Mouse (Mus musculus): ENCODE data around the gene Babam2. TPM values are rescaled to one million over a fixed set of nuclear protein-coding genes. Genes with fewer than 3 reads are reported as not detected.
A peak's percentile ranks its signal among the peaks of the same experiment; 100 is the strongest.

Babam2 gene
- polyA plus RNA-seq, 1 experiment, result 7.0 TPM

DNA sequence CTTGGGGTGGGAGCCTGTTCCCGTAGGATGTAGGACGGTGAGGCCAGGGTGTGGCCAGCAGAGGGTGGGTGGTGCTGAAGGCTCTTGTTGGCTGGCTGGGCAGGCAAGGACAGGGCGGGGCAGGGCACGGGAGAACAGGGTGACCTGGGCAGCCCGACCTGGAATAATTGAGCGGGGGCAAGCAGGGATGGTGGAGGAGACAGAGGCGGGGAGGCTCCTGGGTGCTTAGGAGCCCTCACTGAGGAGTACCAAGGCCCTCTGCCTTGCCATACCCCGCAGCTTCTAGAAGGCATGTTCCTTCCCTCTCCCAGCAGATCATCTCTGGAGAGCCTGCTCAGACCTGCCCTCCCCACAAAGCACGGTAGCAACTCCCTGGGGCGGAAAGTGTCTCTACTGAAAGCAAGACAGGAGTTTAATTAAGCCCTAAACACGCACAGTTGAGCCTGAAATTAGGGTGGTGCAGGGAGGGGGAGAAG, 423.5 kb downstream of the Babam2 start:
- Histone ChIP-seq H3K36me3 (ENCODE audit: control insufficient read depth) (no peaks in the 10 kb centered on the region), H3K4me3 (replicated peaks) (no peak overlapping the region), H3K9me3 (ENCODE audit: control insufficient read depth, low read length) (no peaks in the 10 kb centered on the region), H3K4me1 (ENCODE audit: control insufficient read depth) (no peaks in the 10 kb centered on the region), H3K27me3 (ENCODE audit: control insufficient read depth) (no peaks in the 10 kb centered on the region)
- TF ChIP-seq GATA1 (IDR thresholded peaks at IDR 0.05; ENCODE audit: low read length) (no peak), TAL1 (IDR thresholded peaks at IDR 0.05; ENCODE audit: low read length) (no peak)

- Histone ChIP-seq H3K36me3 (ENCODE audit: control insufficient read depth) (no peaks in the 10 kb centered on the region), H3K4me1 (ENCODE audit: control insufficient read depth) (no peaks in the 10 kb centered on the region), H3K9me3 (ENCODE audit: control insufficient read depth, low read length) (no peaks in the 10 kb centered on the region), H3K4me3 (replicated peaks) (no peak overlapping the region), H3K27me3 (ENCODE audit: control insufficient read depth) (peaks cover 2% of the 10 kb centered on the region; the same call in 1 of the 2 replicates)
- TF ChIP-seq TAL1 (IDR thresholded peaks at IDR 0.05; ENCODE audit: low read length) (no peak), GATA1 (IDR thresholded peaks at IDR 0.05; ENCODE audit: low read length) (no peak)
These were observed 424.5 kb downstream of the Babam2 start for GRCm38 (mm10) chr5:32121936-32122335.

DNA sequence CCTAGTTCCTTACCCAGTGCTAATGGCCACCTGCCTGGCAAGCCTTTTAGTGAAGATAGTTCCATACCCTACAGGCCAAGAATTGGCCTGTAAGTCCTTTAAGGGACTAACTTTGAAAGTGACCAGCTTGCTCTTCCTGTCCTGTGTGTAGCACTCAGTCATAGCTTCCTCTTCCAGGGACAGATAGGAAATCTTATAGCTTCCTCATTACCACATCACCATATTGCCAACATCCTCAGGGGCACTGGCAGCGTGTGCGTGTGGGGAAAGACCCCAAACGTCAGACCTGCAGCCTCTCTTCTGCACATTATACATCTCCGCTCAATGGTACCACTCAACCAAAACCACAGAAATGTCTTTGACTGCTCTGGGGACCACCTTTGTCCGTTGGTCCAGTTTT, 424.9 kb downstream of the Babam2 start:
- TF ChIP-seq TAL1 (IDR thresholded peaks at IDR 0.05; ENCODE audit: low read length), result no peak
- no peak for TF ChIP-seq GATA1 (IDR thresholded peaks at IDR 0.05; ENCODE audit: low read length)
- no peaks in the 10 kb centered on the region for H3K36me3 ChIP-seq (ENCODE audit: control insufficient read depth)
- H3K27me3 ChIP-seq (ENCODE audit: control insufficient read depth), result peaks cover 2% of the 10 kb centered on the region; the same call in 1 of the 2 replicates
- H3K4me3 ChIP-seq (replicated peaks), result no peak overlapping the region
- H3K9me3 ChIP-seq (ENCODE audit: control insufficient read depth, low read length), result no peaks in the 10 kb centered on the region
- H3K4me1 ChIP-seq (ENCODE audit: control insufficient read depth), result no peaks in the 10 kb centered on the region

GRCm38 (mm10) chr5:32124957-32125356, 427.5 kb downstream of the Babam2 start:
- Histone ChIP-seq H3K9me3 (ENCODE audit: control insufficient read depth, low read length) (no peaks in the 10 kb centered on the region), H3K4me1 (ENCODE audit: control insufficient read depth) (no peaks in the 10 kb centered on the region), H3K27me3 (ENCODE audit: control insufficient read depth) (peaks cover 5% of the 10 kb centered on the region), H3K4me3 (replicated peaks) (no peak overlapping the region), H3K36me3 (ENCODE audit: control insufficient read depth) (no peaks in the 10 kb centered on the region)
- no peak for TF ChIP-seq GATA1 (IDR thresholded peaks at IDR 0.05; ENCODE audit: low read length)
- TF ChIP-seq TAL1 (IDR thresholded peaks at IDR 0.05; ENCODE audit: low read length), result no peak

DNA sequence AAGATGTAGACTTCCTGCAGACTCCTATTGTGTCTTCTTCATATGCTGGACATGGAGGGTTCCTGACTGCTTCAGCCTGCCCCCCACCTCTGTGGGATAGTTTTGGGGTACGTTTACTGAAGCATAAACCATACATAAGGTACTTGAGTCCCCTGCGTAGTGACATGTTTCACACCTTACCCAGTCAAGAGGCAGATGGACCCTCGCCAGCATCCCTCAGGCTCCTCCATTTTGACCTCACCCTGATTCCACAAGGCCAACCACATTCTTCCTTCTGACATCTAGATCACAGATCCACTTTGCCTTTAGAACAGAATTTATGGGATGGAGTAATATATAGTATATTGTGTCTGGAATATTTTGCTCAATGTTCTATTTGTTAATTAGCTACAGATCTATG, 429.7 kb downstream of the Babam2 start:
- no peaks in the 10 kb centered on the region for H3K9me3 ChIP-seq (ENCODE audit: control insufficient read depth, low read length)
- no peak overlapping the region for H3K4me3 ChIP-seq (replicated peaks)
- peaks cover 22% of the 10 kb centered on the region for H3K27me3 ChIP-seq (ENCODE audit: control insufficient read depth)
- no peaks in the 10 kb centered on the region for H3K4me1 ChIP-seq (ENCODE audit: control insufficient read depth)
- TF ChIP-seq GATA1 (IDR thresholded peaks at IDR 0.05; ENCODE audit: low read length) (no peak), TAL1 (IDR thresholded peaks at IDR 0.05; ENCODE audit: low read length) (no peak)
- H3K36me3 ChIP-seq (ENCODE audit: control insufficient read depth), result no peaks in the 10 kb centered on the region

DNA sequence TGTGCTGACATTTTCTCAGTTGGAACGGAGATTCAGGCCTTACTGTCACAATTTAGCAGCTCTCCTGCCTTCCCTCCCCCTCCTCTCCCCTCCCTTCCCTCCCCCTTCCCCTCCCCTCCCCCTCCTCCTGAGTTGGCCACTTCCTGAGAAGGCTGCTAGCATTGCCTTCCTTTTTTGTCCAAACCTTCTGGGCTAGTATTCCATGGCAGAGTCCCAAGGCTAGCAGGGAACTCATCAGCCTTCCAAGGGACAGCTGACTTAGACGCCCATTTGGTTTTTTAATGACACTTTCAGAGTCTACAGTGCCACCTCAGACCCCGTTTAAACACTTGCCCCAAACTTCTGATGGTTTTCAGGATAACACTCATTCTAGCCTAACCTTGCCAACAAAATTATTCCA, 430.4 kb downstream of the Babam2 start:
- TF ChIP-seq GATA1 (IDR thresholded peaks at IDR 0.05; ENCODE audit: low read length) (no peak), TAL1 (IDR thresholded peaks at IDR 0.05; ENCODE audit: low read length) (no peak)
- Histone ChIP-seq H3K36me3 (ENCODE audit: control insufficient read depth) (no peaks in the 10 kb centered on the region), H3K9me3 (ENCODE audit: control insufficient read depth, low read length) (no peaks in the 10 kb centered on the region; the same call in 1 of the 2 replicates), H3K27me3 (ENCODE audit: control insufficient read depth) (peaks cover 29% of the 10 kb centered on the region), H3K4me1 (ENCODE audit: control insufficient read depth) (no peaks in the 10 kb centered on the region; the same call in 1 of the 2 replicates), H3K4me3 (replicated peaks) (no peak overlapping the region)

DNA sequence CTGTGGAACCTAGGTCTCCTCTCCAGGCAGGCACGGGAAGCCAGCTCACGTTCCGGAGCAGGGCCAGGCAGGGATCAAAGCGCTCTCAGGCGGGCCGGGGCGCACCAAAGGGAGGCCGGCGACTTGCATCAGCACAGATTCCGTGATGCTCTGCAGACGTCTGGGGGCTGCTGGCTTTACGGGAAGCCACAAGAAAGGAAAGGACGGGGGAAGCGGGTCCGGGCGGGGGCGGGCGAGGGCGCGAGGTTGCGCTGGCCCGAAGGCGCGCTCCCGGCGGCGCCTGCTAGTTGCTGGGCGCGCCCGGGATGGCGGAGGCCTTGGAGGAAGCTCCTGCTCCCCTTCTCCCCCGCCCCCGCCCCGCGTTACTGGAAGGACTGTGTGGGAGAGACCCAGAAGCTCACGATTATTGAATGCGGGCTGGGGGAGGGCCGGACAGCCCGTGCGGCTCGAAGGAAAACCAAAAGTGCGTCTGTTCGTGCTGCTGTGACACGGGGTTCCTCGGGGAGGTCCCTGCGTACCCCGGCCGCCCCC, 435.6 kb downstream of the Babam2 start:
- TF ChIP-seq GATA1 (IDR thresholded peaks at IDR 0.05; ENCODE audit: low read length) (no peak), TAL1 (IDR thresholded peaks at IDR 0.05; ENCODE audit: low read length) (no peak)
- no peaks in the 10 kb centered on the region; the same call in 1 of the 2 replicates for H3K9me3 ChIP-seq (ENCODE audit: control insufficient read depth, low read length)
- H3K36me3 ChIP-seq (ENCODE audit: control insufficient read depth), result no peaks in the 10 kb centered on the region
- H3K4me3 ChIP-seq (replicated peaks), result peak overlapping the region; percentile 7
- H3K27me3 ChIP-seq (ENCODE audit: control insufficient read depth), result peaks cover 77% of the 10 kb centered on the region
- H3K4me1 ChIP-seq (ENCODE audit: control insufficient read depth), result peaks cover 11% of the 10 kb centered on the region

DNA sequence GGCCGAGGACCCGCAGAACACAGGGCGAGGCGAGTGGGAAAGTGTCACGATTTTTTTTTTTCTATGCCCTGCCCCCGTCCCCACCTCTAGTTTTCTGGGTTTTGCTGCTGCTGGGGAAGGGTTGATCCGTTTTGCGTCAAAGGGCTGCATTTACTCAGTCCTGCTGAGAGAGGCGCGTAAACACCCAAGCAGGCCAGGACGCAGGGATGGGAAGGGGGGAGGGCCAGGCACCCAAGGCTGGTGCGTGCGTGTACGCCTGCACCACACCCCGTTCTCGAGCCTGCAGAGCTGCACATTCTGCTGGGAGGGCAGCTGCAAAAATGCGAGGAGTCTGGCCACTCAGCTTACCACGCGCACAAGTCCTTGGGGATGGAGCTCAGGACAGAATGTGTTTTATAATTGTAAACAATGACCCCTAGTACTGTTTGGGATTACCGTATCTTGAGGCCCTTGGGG, 436.1 kb downstream of the Babam2 start:
- peaks cover 11% of the 10 kb centered on the region for H3K4me1 ChIP-seq (ENCODE audit: control insufficient read depth)
- H3K9me3 ChIP-seq (ENCODE audit: control insufficient read depth, low read length), result no peaks in the 10 kb centered on the region; the same call in 1 of the 2 replicates
- H3K36me3 ChIP-seq (ENCODE audit: control insufficient read depth), result no peaks in the 10 kb centered on the region
- no peak for TF ChIP-seq GATA1 (IDR thresholded peaks at IDR 0.05; ENCODE audit: low read length)
- peaks cover 83% of the 10 kb centered on the region for H3K27me3 ChIP-seq (ENCODE audit: control insufficient read depth)
- H3K4me3 ChIP-seq (replicated peaks), result no peak overlapping the region

DNA sequence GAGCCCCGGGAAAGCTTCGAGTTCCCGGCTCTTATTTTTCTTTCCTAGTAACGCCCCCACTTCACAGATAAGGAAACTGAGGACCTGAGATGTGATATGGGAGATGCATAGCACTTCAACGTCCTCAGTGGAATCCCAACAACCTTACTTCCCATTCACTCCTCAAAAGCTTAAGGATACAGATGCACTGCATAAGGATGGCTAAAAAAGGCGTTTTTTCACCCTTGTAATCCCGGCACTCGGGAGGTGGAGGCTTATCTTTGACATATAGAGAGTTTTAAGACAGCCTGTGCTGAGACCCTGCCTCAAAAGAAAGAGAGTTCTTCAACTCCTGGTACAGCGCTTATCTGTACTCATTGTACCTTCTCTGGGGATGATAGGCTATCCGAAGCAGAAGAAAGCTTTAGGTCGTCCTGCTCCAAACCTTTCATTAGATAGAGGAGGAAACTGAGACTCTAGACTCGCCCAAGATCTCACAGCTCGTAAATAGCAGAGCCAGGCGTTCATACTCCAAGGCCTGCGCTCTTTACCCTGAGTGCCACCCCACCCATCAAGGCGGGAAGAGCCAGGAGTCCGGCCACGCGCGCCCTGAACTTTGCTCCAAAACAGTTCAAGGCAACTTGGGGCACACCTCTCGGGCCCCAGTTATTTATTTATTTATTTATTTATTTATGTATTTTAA, 436.7 kb downstream of the Babam2 start:
- TF ChIP-seq GATA1 (IDR thresholded peaks at IDR 0.05; ENCODE audit: low read length), result no peak
- no peak for TF ChIP-seq TAL1 (IDR thresholded peaks at IDR 0.05; ENCODE audit: low read length)
- Histone ChIP-seq H3K4me3 (replicated peaks) (no peak overlapping the region), H3K27me3 (ENCODE audit: control insufficient read depth) (peaks cover 84% of the 10 kb centered on the region), H3K36me3 (ENCODE audit: control insufficient read depth) (no peaks in the 10 kb centered on the region), H3K4me1 (ENCODE audit: control insufficient read depth) (peaks cover 11% of the 10 kb centered on the region), H3K9me3 (ENCODE audit: control insufficient read depth, low read length) (no peaks in the 10 kb centered on the region; the same call in 1 of the 2 replicates)

Other genes with a start within 250 kb of the Babam2 start
- 0.64 and 0.87 TPM in 2 replicates for gene Zfp512, start 245.3 kb upstream of the Babam2 start, polyA plus RNA-seq (2012)
- not detected in 2 replicates for gene 4930548H24Rik, start 211.9 kb upstream of the Babam2 start, polyA plus RNA-seq (2012)
- 0.31 and 0.81 TPM in 2 replicates for gene Gpn1, start 202.9 kb upstream of the Babam2 start, polyA plus RNA-seq (2012)
- 0.77 and 1.6 TPM in 2 replicates for gene Slc4a1ap, start 170.7 kb upstream of the Babam2 start, polyA plus RNA-seq (2012)
- 0.54 and 0.64 TPM in 2 replicates for gene Supt7l, start 169.9 kb upstream of the Babam2 start, polyA plus RNA-seq (2012)
- 0.67 and 0.78 TPM in 2 replicates for gene Mrpl33, start 100.7 kb upstream of the Babam2 start, polyA plus RNA-seq (2012)
- 1.3 and 2.2 TPM in 2 replicates for gene Rbks, start 57 bp upstream of the Babam2 start, polyA plus RNA-seq (2012)

Data from erythroblast, embryonic 14.5 days (primary cell).